Mouse (Mus musculus): ENCODE results near the gene Vasn.

DNA sequence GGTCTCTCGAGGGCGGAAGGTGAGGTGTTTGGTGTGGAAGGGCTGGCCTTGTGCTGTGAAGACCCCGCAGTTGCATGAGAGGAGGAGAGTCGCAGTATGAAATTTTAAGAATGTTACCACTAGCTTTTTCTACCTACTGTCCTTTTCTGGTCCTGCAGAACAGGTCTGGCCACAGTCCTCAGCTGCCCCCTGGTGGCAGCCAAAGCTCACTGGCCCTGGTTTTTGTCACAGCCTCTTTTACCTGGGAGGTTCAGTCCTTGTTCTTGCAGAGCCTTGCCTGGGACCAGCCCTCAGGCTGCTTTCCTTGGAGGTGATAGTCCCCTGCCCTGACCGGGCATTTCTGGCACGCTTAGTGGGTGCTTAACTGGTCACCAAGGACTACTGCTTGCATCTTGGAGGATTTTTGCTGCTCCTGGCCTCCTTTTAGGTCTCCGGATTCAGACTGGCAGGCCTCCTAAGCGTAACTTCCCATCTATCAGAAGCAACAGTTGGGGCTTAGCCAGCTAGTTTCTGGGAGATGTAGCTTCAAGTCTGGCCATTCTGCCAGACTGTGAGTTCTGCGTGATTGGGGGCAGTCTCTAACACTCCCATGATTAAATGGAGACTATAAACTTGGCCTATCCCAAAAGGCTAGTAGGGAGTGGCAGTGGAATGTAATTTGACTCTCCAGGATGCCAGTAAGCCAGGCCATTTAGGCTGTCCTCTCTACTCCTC, 31.8 kb upstream of the Vasn start:
- no peak for TF ChIP-seq POLR2A (IDR thresholded peaks at IDR 0.05; ENCODE audit: control insufficient read depth, low read depth, low read length)
- TF ChIP-seq CTCF (IDR thresholded peaks at IDR 0.05; ENCODE audit: control insufficient read depth, insufficient read depth, insufficient replicate concordance, low read depth, low read length): peak; percentile 59; the same call in 1 of the 2 replicates

Measured in testis, adult 2 months (tissue).